Mouse (Mus musculus): ENCODE results near the gene Mmadhc. TPM values are rescaled to one million over a fixed set of nuclear protein-coding genes. Genes with fewer than 3 reads are reported as not detected.

Mmadhc gene
- total RNA-seq (2014; rRNA removed; ENCODE audit: low replicate concordance): 138 and 159 TPM in 2 replicates
- 171 and 180 TPM in 2 replicates for polyA plus RNA-seq (2015; fragmentation: Nextera tagmentation; extraction: Ambion mirVana)

- Histone ChIP-seq H3K27ac (ENCODE audit: low read depth) (peak within 1 kb of the TSS; percentile 98), H3K4me3 (ENCODE audit: low read depth, low read length) (peak within 1 kb of the TSS; percentile 71), H3K9ac (replicated peaks; ENCODE audit: low read depth, low read length) (peak within 1 kb of the TSS; percentile 85), H3K9me3 (replicated peaks; ENCODE audit: control insufficient read depth, low read length) (no peaks in the 10 kb centered on the region), H3K4me2 (ENCODE audit: low read depth, low read length) (peak within 1 kb of the TSS; percentile 82), H3K4me1 (ENCODE audit: control insufficient read depth, insufficient read depth) (peaks cover 30% of the 10 kb centered on the region), H3K36me3 (replicated peaks; ENCODE audit: control insufficient read depth, insufficient read depth, low read length) (peaks cover under 1% of the 10 kb centered on the region), H3K27me3 (ENCODE audit: control insufficient read depth, insufficient read depth, low read length) (no peaks in the 10 kb centered on the region)
- ATAC-seq (ENCODE audit: insufficient read depth, low read depth) (peak; percentile 96), DNase-seq (ENCODE audit: low spot score) (peak; percentile 96)
- TF ChIP-seq CTCF (IDR thresholded peaks at IDR 0.05; ENCODE audit: low read depth): no peak
- peak; percentile 50; the same call in 1 of the 2 replicates for TF ChIP-seq EP300 (IDR thresholded peaks at IDR 0.05; ENCODE audit: low read depth)
- WGBS: under 1% methylated on average over 55 of the region's 58 CpGs
Observed at GRCm38 (mm10) chr2:50296109-50296986, at the start of gene Mmadhc. TSS of gene Mmadhc (minus strand) at chr2:50296801.

GRCm38 (mm10) chr2:50343598-50343997 lies 47.0 kb upstream of the Mmadhc start:
- Histone ChIP-seq H3K4me2 (ENCODE audit: low read depth, low read length) (no peak overlapping the region), H3K27ac (ENCODE audit: low read depth) (no peak overlapping the region), H3K36me3 (replicated peaks; ENCODE audit: control insufficient read depth, insufficient read depth, low read length) (no peaks in the 10 kb centered on the region), H3K4me3 (ENCODE audit: low read depth, low read length) (no peak overlapping the region), H3K9ac (replicated peaks; ENCODE audit: low read depth, low read length) (no peak overlapping the region), H3K27me3 (ENCODE audit: control insufficient read depth, insufficient read depth, low read length) (no peaks in the 10 kb centered on the region), H3K9me3 (replicated peaks; ENCODE audit: control insufficient read depth, low read length) (no peaks in the 10 kb centered on the region), H3K4me1 (ENCODE audit: control insufficient read depth, insufficient read depth) (no peaks in the 10 kb centered on the region)
- TF ChIP-seq CTCF (IDR thresholded peaks at IDR 0.05; ENCODE audit: low read depth): no peak
- TF ChIP-seq EP300 (IDR thresholded peaks at IDR 0.05; ENCODE audit: low read depth): no peak
- no peak for ATAC-seq (ENCODE audit: insufficient read depth, low read depth)
- no peak for DNase-seq (ENCODE audit: low spot score)
- WGBS: 79% methylated on average over 8 of the region's 8 CpGs

- Histone ChIP-seq H3K27me3 (ENCODE audit: control insufficient read depth, insufficient read depth, low read length) (no peaks in the 10 kb centered on the region), H3K9me3 (replicated peaks; ENCODE audit: control insufficient read depth, low read length) (no peaks in the 10 kb centered on the region), H3K4me2 (ENCODE audit: low read depth, low read length) (no peak overlapping the region), H3K4me3 (ENCODE audit: low read depth, low read length) (no peak overlapping the region), H3K9ac (replicated peaks; ENCODE audit: low read depth, low read length) (no peak overlapping the region), H3K27ac (ENCODE audit: low read depth) (no peak overlapping the region), H3K4me1 (ENCODE audit: control insufficient read depth, insufficient read depth) (no peaks in the 10 kb centered on the region), H3K36me3 (replicated peaks; ENCODE audit: control insufficient read depth, insufficient read depth, low read length) (no peaks in the 10 kb centered on the region)
- ATAC-seq (ENCODE audit: insufficient read depth, low read depth) (no peak), DNase-seq (ENCODE audit: low spot score) (no peak)
- TF ChIP-seq EP300 (IDR thresholded peaks at IDR 0.05; ENCODE audit: low read depth): no peak
- no peak for TF ChIP-seq CTCF (IDR thresholded peaks at IDR 0.05; ENCODE audit: low read depth)
- WGBS: 71% methylated on average over 3 of the region's 3 CpGs
Observed at GRCm38 (mm10) chr2:50339061-50339460, 42.5 kb upstream of the Mmadhc start.

GRCm38 (mm10) chr2:50337596-50337995 lies 41.0 kb upstream of the Mmadhc start:
- no peak overlapping the region for H3K9ac ChIP-seq (replicated peaks; ENCODE audit: low read depth, low read length)
- no peak overlapping the region for H3K27ac ChIP-seq (ENCODE audit: low read depth)
- whole genome bisulfite sequencing: 41% methylated on average over 1 of the region's 1 CpGs
- H3K4me3 ChIP-seq (ENCODE audit: low read depth, low read length): no peak overlapping the region
- no peaks in the 10 kb centered on the region for H3K27me3 ChIP-seq (ENCODE audit: control insufficient read depth, insufficient read depth, low read length)
- no peaks in the 10 kb centered on the region for H3K4me1 ChIP-seq (ENCODE audit: control insufficient read depth, insufficient read depth)
- no peak for TF ChIP-seq EP300 (IDR thresholded peaks at IDR 0.05; ENCODE audit: low read depth)
- TF ChIP-seq CTCF (IDR thresholded peaks at IDR 0.05; ENCODE audit: low read depth): no peak
- DNase-seq (ENCODE audit: low spot score) (no peak), ATAC-seq (ENCODE audit: insufficient read depth, low read depth) (no peak)
- no peaks in the 10 kb centered on the region for H3K9me3 ChIP-seq (replicated peaks; ENCODE audit: control insufficient read depth, low read length)
- no peak overlapping the region for H3K4me2 ChIP-seq (ENCODE audit: low read depth, low read length)
- no peaks in the 10 kb centered on the region for H3K36me3 ChIP-seq (replicated peaks; ENCODE audit: control insufficient read depth, insufficient read depth, low read length)

- no peak overlapping the region for H3K4me3 ChIP-seq (ENCODE audit: low read depth, low read length)
- no peak overlapping the region for H3K4me2 ChIP-seq (ENCODE audit: low read depth, low read length)
- no peaks in the 10 kb centered on the region for H3K4me1 ChIP-seq (ENCODE audit: control insufficient read depth, insufficient read depth)
- no peaks in the 10 kb centered on the region for H3K9me3 ChIP-seq (replicated peaks; ENCODE audit: control insufficient read depth, low read length)
- no peak overlapping the region for H3K9ac ChIP-seq (replicated peaks; ENCODE audit: low read depth, low read length)
- no peaks in the 10 kb centered on the region for H3K36me3 ChIP-seq (replicated peaks; ENCODE audit: control insufficient read depth, insufficient read depth, low read length)
- no peak for TF ChIP-seq CTCF (IDR thresholded peaks at IDR 0.05; ENCODE audit: low read depth)
- no peak for TF ChIP-seq EP300 (IDR thresholded peaks at IDR 0.05; ENCODE audit: low read depth)
- 59% methylated on average over 5 of the region's 5 CpGs for WGBS
- no peak overlapping the region for H3K27ac ChIP-seq (ENCODE audit: low read depth)
- ATAC-seq (ENCODE audit: insufficient read depth, low read depth) (no peak), DNase-seq (ENCODE audit: low spot score) (no peak)
- H3K27me3 ChIP-seq (ENCODE audit: control insufficient read depth, insufficient read depth, low read length): no peaks in the 10 kb centered on the region
Observed at GRCm38 (mm10) chr2:50331716-50332270, 35.2 kb upstream of the Mmadhc start.

Data from heart, postnatal 0 days (tissue).